Mouse (Mus musculus) gastrocnemius, postnatal 14 days (tissue): ENCODE measurements at regions not wholly inside any gene's neighbourhood (a gene's known extent, or its start where the extent isn't known, plus 50 kb on each side); places are given as distances from the start of the nearest gene placed in this dataset.

Experiments
- DNase-seq: peaks from one replicate; pipeline ENCODE4 v3.0.0; 2021; ENCODE audit warnings: mixed read lengths
- intact Hi-C: fragments of 180-260 bp; cut with DNase I; formaldehyde crosslinking; loops from one replicate; pipeline ENCODE4 v1.15.1; 2025; ENCODE audit warnings: low total_unique reads

DNA sequence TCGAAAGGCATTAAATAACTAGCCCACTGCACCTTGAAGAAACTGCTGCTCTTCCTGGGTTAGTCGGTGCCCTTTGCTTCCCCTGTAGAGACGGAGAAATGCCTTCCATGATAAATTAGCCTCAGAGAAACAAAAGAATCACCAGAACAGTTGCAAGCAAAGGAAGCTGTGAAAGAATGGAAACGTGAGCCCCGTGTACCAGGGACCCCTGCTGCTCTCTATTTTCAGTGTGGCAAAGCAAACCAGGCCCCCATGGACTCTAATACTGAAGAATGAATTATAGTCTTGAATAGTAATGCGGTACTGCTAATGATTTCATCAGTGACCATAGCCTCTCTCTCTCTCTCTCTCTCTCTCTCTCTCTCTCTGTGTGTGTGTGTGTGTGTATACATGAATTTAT is 372.1 kb upstream of the Pmfbp1 start:
- intact Hi-C loops = no loop called here
- DNase-seq = no peak

DNA sequence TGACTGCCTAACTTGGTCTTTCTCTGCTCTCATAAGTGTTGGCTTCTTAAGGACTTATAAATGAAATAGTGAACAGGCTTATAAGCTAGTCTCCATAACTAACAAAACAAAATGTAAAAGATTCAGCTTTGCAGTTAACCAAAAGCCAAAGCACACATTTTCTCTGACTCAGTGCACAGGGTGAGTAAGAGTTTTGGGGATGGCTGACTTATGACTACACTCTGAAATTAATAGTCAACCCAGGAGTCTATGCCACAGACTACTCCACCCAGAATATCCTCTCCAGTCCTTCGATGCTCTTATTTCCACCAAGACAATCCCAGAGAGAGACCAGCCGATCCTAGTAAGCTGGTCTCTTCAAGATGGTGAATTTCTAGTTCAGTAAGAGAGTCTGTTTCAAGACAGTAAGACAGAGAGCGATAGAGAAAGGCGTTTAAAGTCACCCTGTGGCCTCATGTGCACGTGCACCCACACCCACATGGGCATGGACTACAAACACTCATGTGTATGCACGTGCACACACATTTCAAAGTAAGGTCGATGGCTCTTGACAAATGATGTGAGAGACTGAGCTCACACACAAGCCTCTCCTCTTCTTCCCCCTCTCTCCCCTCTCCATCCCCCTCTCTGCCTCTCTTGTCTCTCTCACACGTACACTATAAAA is 351.2 kb upstream of the Pmfbp1 start:
- DNase-seq = no peak
- intact Hi-C loops = no loop called here

DNA sequence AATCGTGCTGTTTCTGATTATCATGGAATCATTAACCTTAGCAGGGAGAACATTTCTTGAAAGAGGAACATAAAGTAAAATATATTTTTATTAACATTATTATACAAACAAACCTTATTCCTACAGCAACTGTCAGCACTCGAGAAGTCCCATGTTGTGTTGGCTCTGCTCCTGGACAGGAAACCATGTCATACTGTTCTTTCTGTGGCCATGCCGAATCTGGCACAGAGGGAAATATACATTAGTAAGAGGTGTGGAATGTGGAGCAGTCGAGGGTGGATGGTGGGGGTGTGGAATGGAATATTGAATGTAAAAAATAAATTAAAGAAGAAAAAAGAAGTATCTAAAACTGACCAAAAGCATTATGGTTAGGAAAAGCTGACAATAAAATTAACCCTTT is 342.1 kb upstream of the Pmfbp1 start:
- intact Hi-C loops = no loop called here
- DNase-seq = no peak

DNA sequence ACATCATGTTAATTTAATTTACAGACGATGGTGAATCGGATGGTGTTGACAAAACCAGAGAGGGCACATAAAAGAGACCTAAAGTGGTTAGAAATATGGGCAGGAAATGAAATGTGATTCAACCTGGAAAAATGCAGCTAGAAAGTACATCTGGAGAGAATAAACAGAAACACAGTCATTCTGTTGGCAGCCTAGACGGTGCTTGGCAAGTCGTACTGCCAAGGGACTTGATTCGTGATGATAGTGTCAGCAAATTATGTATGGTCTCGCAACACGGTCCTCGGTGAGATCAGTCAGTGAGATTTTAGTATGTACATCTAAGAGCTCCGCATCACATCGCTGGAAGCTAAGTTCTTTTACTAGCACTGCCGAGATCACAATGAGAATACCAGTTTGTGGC is 338.3 kb upstream of the Pmfbp1 start:
- intact Hi-C loops = no loop called here
- DNase-seq = peak; percentile 78

DNA sequence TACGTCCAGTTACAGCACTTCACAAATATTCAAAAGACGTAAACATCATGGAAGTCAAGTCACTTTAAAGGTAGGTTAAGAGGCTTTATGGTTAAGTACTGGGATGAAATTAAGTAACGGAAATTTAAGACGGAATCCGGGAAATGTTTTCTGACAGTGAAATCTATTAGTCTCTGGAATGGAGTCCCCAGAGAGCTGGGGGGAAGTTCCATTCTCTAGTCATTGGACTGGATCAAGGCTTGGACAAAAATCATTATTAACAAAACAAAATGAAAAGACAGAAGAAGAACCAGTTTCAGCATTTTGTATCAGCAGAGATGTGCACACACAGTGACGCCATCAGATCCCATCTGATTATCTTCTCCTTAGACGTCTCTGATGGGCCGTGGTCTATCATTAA is 337.8 kb upstream of the Pmfbp1 start:
- intact Hi-C loops = no loop called here

DNA sequence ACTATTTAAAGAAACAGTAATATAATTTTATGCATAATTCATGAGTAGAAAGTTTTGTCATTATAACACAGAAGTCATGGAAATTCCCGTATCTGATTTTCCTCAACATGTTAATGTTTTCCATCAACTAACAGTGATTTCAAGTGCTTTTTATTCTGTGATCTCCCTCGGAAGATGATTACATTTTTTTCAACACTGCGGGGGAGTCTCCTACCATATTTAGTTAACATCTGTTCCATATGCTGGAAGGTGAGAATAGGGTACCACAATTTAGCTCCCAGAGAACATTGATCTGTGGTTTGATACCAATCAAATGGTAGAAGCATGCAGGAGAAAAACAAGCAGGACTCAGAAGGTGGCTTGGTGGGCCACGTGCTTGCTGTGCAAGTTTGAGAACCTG is 321.1 kb upstream of the Pmfbp1 start:
- intact Hi-C loops = no loop called here
- no peak for DNase-seq

More for the DNA sequence above, 337.8 kb upstream of the Pmfbp1 start:
- peak; percentile 42 for DNase-seq

DNA sequence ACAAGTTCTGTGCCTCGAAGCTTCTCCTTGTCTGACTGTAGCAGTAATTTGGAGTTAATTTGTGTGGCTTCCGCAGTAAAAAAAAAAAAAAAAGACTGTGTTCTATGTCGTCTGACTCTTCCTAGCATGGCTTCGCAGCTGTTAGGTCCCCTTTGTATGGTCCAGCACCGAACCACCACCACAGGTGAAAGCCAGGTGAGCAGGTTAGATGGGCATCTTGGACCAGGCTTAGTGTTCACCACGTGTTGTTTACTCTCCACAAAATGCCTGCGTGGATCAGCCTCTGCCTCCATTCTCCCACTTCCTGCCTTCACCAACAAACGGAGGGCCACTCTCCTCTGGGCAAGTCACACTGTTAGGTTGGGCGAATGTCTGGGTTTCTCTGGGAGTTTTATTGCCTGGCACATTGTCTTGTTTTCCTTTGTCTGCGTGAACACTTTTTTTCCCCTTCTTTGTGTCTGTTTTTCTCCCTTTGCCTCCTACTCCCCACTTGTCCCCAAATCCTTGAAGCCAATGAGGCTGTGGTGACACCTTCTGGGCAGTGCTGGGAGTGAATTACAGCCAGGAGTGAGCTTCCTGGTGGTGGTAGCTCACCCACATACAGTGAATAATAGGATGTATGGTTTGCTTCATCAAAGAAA is 308.1 kb upstream of the Pmfbp1 start:
- peak; percentile 59 for DNase-seq
- intact Hi-C loops = no loop called here

DNA sequence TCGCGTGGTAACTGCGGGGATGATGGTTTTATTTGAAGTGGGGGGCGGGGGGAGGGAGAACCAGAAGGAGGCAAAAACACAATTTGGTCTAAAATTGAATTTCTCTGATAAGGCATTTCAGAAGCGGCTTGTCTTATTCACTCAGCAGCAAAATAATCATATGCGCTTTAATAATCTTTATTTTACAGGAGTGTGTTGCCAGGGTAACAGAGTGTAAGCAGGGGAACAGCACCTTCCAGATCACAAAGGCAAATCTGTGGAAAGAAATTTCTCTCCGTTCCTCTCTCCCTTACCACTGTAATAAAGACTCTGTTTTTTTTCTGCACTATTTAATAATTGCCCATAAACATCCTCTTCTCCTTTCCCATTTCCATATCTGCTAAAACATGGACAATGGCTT is 306.2 kb upstream of the Pmfbp1 start:
- no peak for DNase-seq
- intact Hi-C loops = no loop called here

DNA sequence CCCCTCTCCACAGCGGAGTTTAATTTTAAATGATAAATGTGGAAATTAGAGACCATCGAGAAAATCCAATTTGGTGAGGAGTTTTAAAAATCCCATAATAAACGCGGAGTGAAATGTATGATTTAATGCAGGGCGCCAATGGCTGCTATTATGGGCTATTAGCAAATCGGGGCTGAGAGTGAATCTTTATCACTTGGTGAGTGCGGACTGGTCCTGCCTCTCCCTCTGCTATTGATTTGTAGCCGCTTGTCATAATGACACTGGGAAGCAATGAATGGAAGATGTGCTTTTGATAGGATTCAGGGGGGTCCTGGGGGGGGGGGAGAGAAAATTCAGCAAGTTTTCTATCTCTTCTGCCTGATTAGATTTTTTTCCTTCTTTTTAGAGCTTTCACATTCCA is 279.6 kb upstream of the Pmfbp1 start:
- DNase-seq = no peak
- intact Hi-C loops = no loop called here

DNA sequence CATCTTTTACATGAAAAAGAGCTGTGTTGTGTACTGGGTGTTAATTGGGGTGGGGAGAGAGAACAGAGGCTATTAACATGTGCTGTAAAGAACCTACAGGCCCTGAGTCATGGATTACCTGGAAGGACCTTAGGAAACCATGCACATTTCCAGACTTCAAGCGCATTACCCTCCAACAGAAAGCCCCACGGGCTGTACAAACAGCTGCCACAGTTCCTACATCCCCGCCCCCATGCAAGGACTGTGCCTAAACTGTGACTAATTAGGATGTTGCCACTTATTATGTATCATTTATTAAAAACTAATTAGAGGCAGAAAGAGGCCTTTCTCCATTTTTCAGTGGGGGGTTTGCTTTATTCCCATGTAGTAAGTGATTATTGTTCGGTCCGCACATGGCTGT is 277.5 kb upstream of the Pmfbp1 start:
- intact Hi-C loops = no loop called here
- DNase-seq = no peak

DNA sequence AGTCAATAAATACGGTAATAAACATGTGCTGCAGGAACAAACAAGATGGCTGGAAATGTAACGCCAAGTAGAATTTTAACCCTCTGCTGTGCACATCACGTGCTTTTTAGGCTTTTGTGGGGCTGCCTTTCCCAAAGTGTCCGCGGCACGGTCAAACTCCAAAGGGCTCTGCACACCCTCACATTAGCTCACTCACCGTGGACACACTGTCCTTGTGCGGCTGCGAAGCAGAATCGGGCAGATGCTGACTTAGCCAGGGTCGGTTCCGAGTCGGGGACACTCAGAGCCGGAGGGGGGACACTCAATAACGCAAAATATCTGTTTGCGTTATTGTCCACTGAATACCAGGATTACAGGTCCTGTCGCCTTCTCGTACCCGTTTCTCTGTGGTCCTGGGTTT is 276.5 kb upstream of the Pmfbp1 start:
- DNase-seq = no peak
- intact Hi-C loops = no loop called here

DNA sequence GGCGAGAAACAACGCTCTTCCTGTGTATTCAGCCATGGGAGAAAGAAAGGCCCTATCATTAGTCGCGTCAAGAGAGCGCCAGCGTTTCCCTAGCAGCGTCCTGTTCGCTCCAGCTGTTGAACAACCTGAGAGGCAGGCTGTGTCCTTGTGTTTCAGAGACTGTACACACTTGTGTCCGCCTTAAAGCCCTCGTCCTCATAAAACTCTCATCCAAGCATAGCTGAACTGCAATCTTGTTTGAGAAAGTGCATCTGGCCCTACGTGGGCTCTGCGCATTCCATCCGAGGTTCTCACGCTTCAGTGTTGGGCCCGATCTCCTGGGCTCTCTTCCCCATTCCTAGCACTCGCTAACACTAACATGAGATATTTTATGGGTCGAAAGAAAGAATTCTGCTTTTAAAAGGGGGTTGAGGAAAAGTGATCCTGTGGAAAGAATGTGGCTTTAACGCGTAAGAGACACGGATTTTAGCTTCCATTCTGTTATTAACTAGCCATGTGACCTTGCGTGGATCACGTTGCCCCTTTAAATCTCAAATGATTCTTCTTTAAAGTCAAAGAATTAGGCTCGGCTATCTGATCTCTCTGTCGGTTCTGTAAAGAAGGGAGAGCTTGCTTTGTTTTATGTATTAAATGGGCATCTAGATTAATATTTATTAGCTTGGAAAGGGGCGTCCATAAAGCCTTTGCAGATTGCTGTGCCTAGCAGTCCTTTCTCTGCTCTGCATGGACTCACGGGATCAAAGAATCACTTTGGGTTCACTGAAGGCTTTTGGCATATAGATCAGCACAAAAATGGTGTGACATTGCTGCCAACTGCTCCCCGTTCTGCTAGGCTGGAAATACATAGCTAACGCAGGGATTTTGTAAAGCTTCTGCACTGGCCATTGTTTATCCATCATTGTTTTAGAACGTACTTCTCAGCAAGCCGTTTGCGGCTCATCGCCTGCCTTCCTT is 261.3 kb upstream of the Pmfbp1 start:
- intact Hi-C loops = no loop called here

DNA sequence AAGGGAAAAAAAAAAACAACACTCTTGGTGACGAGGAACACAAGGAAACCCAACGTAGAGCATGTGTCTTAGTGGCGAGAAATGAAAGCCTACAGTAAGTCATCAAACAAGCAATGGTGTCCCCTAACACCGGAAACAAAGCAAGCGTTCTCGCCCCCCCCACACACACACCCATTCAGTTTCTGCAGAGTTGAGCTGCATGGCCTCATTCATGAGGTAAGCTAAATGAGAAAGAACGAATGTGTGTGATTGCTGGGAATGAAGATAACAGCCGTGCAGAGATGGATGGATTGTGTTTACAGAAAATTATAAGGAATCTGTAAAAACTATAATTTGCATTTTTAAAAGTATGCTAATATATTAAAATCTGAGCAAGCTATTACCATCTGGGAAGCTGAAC is 248.3 kb upstream of the Pmfbp1 start:
- DNase-seq = no peak
- intact Hi-C loops = no loop called here

More for the DNA sequence above, 261.3 kb upstream of the Pmfbp1 start:
- DNase-seq = no peak

DNA sequence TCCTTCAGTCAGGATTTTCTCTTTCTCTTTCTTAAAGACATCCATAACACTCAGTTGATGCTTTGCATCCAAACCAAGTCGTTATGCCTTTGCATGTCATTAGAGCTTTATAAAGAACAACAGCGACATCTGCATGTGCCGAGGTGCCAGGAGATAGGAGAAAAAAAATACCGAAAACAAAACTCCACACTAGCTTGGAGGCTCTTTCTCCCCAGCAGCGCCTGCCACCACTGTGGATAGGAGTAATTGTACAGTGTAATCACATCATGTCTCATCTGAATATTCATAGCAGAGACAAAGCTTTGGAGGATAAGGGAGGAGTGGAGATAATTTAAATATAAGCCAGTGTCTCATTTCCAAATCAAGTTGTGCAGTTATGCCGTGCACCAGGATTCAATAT is 246.0 kb upstream of the Pmfbp1 start:
- no peak for DNase-seq
- intact Hi-C loops = no loop called here

DNA sequence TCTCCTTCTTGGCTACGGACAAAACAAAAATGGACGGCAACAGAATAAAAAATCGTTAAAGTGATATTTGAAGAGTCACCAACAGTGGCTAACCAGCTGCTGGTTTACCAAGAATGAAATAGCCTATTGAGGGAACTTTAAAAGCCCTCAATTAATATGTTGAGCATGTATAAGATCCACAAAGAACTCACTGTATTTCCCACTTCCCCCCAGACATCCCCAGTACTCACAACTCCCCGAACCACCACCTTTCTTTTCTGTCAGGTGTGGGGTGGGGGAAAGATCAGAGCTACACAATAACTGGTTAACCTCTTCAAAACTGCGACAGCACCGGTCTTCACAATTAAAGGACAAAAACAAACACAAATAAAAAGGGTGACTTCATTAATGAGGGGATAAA is 245.5 kb upstream of the Pmfbp1 start:
- intact Hi-C loops = no loop called here
- no peak for DNase-seq

DNA sequence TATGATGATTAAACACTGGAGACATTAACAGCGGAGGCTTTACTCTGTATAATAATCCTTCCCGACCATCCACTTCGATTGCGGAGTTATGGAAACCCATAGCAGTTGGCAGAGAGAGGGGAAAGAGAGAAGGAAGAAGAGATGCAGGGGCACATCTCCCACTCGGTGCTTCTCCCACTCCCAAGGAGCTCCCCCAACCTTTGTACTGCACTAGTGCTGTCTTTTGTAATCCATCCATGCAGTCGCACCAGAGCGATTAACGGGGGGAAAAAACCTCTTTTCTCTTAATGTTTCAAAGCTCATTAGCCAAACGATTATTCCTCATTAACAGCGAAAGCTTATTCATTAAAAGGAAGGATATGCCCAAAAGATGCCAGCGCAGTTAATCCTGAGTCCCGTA is 244.6 kb upstream of the Pmfbp1 start:
- DNase-seq = no peak
- intact Hi-C loops = no loop called here

DNA sequence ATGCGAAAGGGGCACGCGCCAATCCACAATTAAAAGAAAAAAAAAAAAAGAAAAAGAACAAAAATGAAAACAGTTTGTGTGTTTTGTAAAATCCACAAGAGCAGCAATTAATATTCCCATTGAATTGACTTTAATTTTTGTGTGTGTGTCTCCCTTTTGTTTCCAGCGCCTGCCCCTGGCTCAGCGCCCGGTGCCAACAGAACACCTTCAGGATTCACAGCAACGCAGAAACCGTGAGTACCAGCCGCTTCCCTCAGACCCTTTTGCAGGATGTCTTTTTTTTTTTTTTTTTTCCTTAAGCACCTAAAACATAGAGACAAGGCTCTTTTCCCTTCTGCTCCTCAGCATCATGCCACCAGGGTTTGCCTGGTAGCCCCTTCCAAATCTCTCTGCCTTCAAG is 244.1 kb upstream of the Pmfbp1 start:
- intact Hi-C loops = no loop called here
- DNase-seq = no peak

DNA sequence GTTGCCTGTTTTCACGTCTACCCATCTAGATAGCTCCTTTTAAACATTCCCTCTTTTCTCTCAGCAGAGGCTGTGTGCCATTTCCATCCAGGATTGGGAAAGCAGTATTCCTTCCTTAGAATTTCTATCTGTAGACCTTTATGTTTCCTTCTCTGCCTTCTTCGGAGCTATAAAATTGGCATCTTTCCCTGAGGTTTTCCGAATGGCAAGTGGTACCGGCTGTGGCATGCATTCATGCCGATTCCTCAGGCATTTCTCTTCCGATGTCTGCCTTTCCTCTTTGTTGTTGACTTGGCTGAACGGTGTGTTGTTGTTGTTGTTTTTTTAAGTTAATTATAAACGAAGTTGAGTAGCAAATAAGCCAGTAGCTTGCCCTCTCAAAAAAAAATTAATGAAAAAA is 243.3 kb upstream of the Pmfbp1 start:
- intact Hi-C loops = no loop called here
- no peak for DNase-seq

DNA sequence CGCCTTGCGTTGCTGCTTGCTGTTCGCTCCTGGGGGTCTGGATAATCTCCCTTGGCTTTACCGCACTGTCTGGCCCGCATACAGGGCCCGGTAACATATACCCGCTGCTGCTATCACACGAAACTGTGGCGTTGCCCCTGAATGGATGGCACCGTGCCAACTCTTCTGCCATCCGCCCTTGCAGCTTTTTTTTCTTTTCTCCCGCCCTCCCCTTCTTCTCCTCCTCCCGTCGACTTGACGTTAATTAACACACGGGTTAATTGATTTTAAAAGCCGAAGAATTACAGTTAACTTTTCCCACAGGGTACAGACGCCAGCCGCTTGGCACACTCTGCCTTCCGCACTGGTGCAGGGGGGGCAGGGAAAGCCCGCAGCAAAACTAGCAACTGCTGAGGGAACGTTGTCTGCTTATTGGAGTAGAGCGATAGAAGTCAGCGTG is 242.4 kb upstream of the Pmfbp1 start:
- peak; percentile 14 for DNase-seq
- intact Hi-C loops = no loop called here

DNA sequence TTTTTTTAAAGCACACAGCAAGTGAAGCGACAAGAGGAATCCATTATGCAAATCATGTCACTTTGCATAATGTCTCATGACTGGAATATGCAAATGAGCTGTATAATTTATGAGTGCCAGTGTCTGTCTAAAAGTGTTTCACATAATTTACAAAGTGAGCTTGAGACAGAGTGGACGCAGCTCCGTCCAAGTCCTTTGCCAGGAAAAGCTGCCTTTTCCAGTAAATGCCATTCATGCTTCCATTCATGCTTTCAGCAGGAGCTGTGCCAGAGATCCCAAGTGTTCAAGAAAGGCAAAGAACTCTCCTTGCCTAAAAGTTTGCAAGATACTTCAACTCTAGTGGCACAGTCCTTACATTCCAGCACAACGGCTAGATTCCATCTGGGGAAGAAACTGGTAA is 241.4 kb upstream of the Pmfbp1 start:
- intact Hi-C loops = no loop called here
- no peak for DNase-seq

DNA sequence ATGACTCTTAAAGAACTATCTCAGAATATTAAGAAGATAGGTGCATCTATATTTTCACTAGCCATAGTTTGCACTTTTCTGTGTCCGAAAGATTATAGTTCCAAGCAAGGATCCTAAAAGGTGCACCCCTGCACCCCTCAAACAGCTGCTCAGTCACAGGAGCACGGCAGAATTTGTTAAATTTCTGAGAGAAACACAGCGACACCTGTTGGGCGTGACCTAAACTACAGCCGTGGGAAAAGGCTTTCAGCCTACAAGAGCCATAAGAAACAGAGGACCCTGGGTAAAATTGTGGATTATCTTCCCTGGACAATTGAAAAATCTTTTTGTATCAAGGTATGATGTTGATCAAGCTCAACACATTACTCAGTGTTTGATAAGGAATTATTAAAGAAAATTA is 214.7 kb upstream of the Pmfbp1 start:
- intact Hi-C loops = no loop called here
- DNase-seq = peak; percentile 8
